Mouse (Mus musculus) liver, adult 2 months (tissue): ENCODE results near the gene Slc12a8.
"Not testable (repeated sequence)": the region's sequence is repeated elsewhere in the genome, so short reads cannot be mapped to it uniquely, and the experiment has no call there.

Experiments
- CTCF ChIP-seq: fragments of 200-500 bp; IDR thresholded peaks from 2 replicates; pipeline ENCODE4 v1.5.1; 2011; ENCODE audit warnings: low read depth, low read length, control low read depth
- POLR2A ChIP-seq: fragments of 200-500 bp; IDR thresholded peaks from 2 replicates; pipeline ENCODE4 v1.6.1; 2011; ENCODE audit warnings: low read length, control low read depth; ENCODE audit not compliant: insufficient read depth; ENCODE audit errors: extremely low read depth

DNA sequence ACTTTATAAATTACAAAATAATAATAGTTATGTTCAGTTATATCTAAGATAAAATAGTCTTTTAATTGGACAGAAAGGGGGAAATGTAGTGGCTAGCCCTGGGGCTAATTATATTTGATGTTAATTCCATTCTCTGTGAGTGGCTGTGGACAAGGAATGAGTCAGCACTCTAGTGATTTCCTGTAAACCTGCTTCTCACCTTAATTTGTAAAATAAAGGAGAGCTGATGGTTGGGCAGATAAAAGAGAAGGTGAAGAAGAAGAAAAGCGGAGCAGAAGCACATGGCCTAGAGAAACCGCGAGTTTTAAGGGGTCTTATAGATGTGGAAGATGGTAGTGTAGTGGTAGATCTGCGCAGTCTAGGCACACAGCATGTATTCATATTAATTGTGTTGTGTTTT lies 6.3 kb upstream of the Slc12a8 start:
- not testable (repeated sequence) for TF ChIP-seq CTCF, POLR2A
